Mouse (Mus musculus): ENCODE measurements at regions not wholly inside any gene's neighbourhood (a gene's known extent, or its start where the extent isn't known, plus 50 kb on each side); places are given as distances from the start of the nearest gene placed in this dataset.

DNA sequence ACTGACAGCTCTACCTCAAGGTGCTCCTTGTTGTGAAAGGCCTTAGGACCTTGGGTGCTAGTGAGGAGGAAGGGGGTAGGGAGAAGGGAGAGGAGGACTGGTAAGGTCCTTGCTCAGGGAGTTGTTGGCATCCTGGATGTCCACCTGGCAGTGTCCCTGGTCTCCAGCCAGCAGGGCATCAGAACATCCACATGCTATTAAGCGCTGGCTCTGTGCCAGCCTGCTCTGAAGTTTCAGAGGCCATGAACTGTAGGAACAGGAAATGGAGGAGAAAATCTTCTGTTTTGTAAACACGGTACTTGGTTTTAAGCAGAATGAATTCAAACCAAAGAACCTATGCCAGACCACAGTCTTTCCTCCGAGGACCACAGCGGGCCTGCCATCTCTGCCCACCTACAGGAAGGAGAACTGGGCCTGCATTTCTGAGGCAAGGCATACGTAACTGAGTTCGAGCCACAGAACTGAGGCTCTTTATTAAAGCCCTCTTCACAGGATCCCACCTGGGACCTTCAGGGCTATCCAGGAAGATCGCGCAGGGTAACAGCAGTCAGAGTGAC, 107.5 kb downstream of the Dll1 start:
- Histone ChIP-seq H3K36me3 (replicated peaks in 1 of 2; ENCODE audit: control insufficient read depth in 1 of 2, insufficient read depth in 1 of 2, low read length in 1 of 2) (no peaks in the 10 kb centered on the region), H3K4me3 (replicated peaks in 1 of 3; ENCODE audit: low read depth in 2 of 3, low read length in 2 of 3, poor library complexity in 1 of 3) (no peak overlapping the region), H3K79me2 (replicated peaks; ENCODE audit: control insufficient read depth, extremely low read depth, insufficient read depth, poor library complexity, severe bottlenecking) (no peaks in the 10 kb centered on the region), H3K9me3 (replicated peaks; ENCODE audit: low read length) (no peaks in the 10 kb centered on the region), H3K9ac (ENCODE audit: insufficient read depth, low read depth) (no peak overlapping the region), H3K4me2 (ENCODE audit: insufficient read depth, low read depth, poor library complexity, severe bottlenecking) (no peak overlapping the region), H3K27ac (ENCODE audit: insufficient read depth, low read depth) (no peak overlapping the region), H3K27me3 (replicated peaks) (no peaks in the 10 kb centered on the region), H3K4me1 (ENCODE audit: control insufficient read depth in 1 of 2, insufficient read depth in 2 of 2) (peaks cover 7 to 28% of the 10 kb centered on the region in 2 experiments)
- in situ Hi-C loops (cut with MboI; ENCODE audit: low pct_ligation_motif_present, low pct_unique_long_range_greater_than_20kb, low sequenced_read_pairs) (no loop called here), dilution Hi-C loops (cut with MboI; ENCODE audit: extremely low pct_ligation_motif_present, extremely low pct_unique_long_range_greater_than_20kb, low sequenced_read_pairs) (no loop called here)
- TF ChIP-seq HCFC1 (IDR thresholded peaks at IDR 0.05; ENCODE audit: low read depth, low read length) = no peak
- no peak for TF ChIP-seq ZKSCAN1 (IDR thresholded peaks at IDR 0.05; ENCODE audit: borderline replicate concordance, low read depth, low read length)
- TF ChIP-seq MYC (IDR thresholded peaks at IDR 0.05; ENCODE audit: low read depth, low read length) = no peak
- TF ChIP-seq E2F4 (IDR thresholded peaks at IDR 0.05; ENCODE audit: insufficient replicate concordance, low read depth, low read length) = no peak
- no peak for TF ChIP-seq MAX (IDR thresholded peaks at IDR 0.05; ENCODE audit: low read length)
- no peak for TF ChIP-seq MEF2A (IDR thresholded peaks at IDR 0.05; ENCODE audit: borderline replicate concordance, low read depth, low read length)
- TF ChIP-seq CHD1 (IDR thresholded peaks at IDR 0.05; ENCODE audit: low read depth, low read length) = no peak
- no peak for TF ChIP-seq NRF1 (IDR thresholded peaks at IDR 0.05; ENCODE audit: low read depth, low read length)
- no peak for TF ChIP-seq POLR2A (IDR thresholded peaks at IDR 0.05; ENCODE audit: low read depth, low read length)
- no peak for TF ChIP-seq UBTF (IDR thresholded peaks at IDR 0.05; ENCODE audit: low read depth, low read length)
- TF ChIP-seq TBP (conservative IDR thresholded peaks at IDR 0.05; ENCODE audit: low read depth, low read length) = no peak
- no peak for TF ChIP-seq USF2 (conservative IDR thresholded peaks at IDR 0.05; ENCODE audit: low read depth, low read length)
- TF ChIP-seq CHD2 (IDR thresholded peaks at IDR 0.05; ENCODE audit: low read length) = no peak
- no peak for TF ChIP-seq JUND (conservative IDR thresholded peaks at IDR 0.05; ENCODE audit: low read depth, low read length)
- TF ChIP-seq GABPA (IDR thresholded peaks at IDR 0.05; ENCODE audit: insufficient replicate concordance, low read depth, low read length) = no peak
- TF ChIP-seq ELF1 (IDR thresholded peaks at IDR 0.05; ENCODE audit: low read depth, low read length) = no peak
- no peak for DNase-seq (ENCODE audit: extremely low read depth)

DNA sequence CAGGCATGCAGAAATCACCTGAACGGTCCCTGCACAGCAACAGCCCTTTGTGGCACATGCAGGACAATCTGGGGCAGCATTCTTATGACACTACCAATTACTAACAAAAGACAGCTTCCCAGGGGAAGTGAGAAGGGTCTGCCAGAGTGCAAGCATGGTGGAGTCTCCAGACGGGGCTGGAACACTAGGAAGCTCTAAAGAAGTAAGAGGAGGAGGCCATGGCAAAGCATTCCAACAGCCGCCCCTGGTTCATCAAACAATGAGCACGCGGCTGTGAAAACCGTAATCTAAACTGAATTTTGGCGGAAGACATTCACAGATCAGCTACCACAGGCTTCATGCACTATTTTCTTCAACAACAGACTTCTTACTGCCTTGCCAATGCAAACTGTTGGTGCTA, 109.0 kb downstream of the Dll1 start:
- Histone ChIP-seq H3K36me3 (replicated peaks in 1 of 2; ENCODE audit: control insufficient read depth in 1 of 2, insufficient read depth in 1 of 2, low read length in 1 of 2) (no peaks in the 10 kb centered on the region), H3K9me3 (replicated peaks; ENCODE audit: low read length) (no peaks in the 10 kb centered on the region), H3K4me2 (ENCODE audit: insufficient read depth, low read depth, poor library complexity, severe bottlenecking) (no peak overlapping the region), H3K9ac (ENCODE audit: insufficient read depth, low read depth) (no peak overlapping the region), H3K79me2 (replicated peaks; ENCODE audit: control insufficient read depth, extremely low read depth, insufficient read depth, poor library complexity, severe bottlenecking) (no peaks in the 10 kb centered on the region), H3K4me3 (replicated peaks in 1 of 3; ENCODE audit: low read depth in 2 of 3, low read length in 2 of 3, poor library complexity in 1 of 3) (no peak overlapping the region), H3K4me1 (ENCODE audit: control insufficient read depth in 1 of 2, insufficient read depth in 2 of 2) (peaks cover 7 to 28% of the 10 kb centered on the region in 2 experiments), H3K27ac (ENCODE audit: insufficient read depth, low read depth) (no peak overlapping the region), H3K27me3 (replicated peaks) (no peaks in the 10 kb centered on the region)
- TF ChIP-seq CHD2 (IDR thresholded peaks at IDR 0.05; ENCODE audit: low read length) (no peak), CTCF (conservative IDR thresholded peaks at IDR 0.05 in 1 of 2, IDR thresholded peaks at IDR 0.05 in 1 of 2; ENCODE audit: low read depth in 2 of 2, low read length in 2 of 2) (no peak), E2F4 (IDR thresholded peaks at IDR 0.05; ENCODE audit: insufficient replicate concordance, low read depth, low read length) (no peak), CHD1 (IDR thresholded peaks at IDR 0.05; ENCODE audit: low read depth, low read length) (no peak), MAFK (IDR thresholded peaks at IDR 0.05; ENCODE audit: insufficient replicate concordance, low read length) (no peak), SMC3 (IDR thresholded peaks at IDR 0.05; ENCODE audit: low read depth, low read length) (no peak), PAX5 (IDR thresholded peaks at IDR 0.05; ENCODE audit: low read length) (no peak)
- dilution Hi-C loops (cut with MboI; ENCODE audit: extremely low pct_ligation_motif_present, extremely low pct_unique_long_range_greater_than_20kb, low sequenced_read_pairs) (no loop called here), in situ Hi-C loops (cut with MboI; ENCODE audit: low pct_ligation_motif_present, low pct_unique_long_range_greater_than_20kb, low sequenced_read_pairs) (no loop called here)
- no peak for DNase-seq (ENCODE audit: extremely low read depth)

All from CH12.LX (cell line).